Mouse (Mus musculus) right cerebral cortex, postnatal 14 days (tissue): Measurements from ENCODE around the gene Smarcal1.
A peak's percentile ranks its signal among the peaks of the same experiment; 100 is the strongest.

ENCODE experiments used
- DNase-seq: peaks from one replicate; pipeline ENCODE4 v3.0.0; 2022

Gene Smarcal1

DNA sequence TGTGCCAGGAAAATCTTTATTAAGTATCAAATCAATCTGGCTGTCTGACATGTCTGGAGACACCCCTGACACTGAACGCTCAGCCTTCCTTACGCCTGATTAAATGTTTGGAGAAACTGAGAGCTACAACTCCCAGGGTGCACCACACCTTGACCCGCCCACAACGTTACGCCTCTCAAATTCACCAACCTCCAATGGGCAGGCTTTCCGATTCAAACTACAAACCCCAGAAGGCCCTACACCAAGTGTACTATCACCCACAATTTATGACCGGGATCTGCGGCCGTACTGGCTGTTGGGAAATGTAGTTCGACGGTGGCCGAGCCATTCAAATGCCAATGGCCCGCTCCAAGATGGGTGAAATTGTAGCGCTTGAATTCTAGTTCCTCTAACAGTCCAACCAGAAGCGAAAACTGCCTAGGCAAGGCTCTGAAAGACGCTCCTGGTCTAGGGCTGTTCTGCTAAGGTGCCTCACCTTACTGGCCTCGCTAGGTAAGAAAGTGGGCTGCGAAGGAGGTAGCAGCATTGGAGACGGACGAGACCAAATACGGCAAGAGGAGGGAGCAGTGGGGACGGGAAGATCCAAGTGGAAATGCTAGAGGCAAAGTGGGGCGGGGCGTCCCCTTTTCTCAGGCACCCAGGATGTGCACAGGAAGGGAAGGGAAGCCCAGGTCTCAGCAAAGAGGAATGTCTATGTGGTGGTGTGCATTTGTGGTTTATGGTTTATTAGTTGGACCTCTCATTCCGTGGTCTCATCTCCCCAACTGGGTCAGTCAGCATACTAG, at the start of gene Smarcal1:
TSS of gene Smarcal1 (plus strand) at position 305 of the 785 bp plus-strand sequence.
- DNase-seq: peak; percentile 90

DNA sequence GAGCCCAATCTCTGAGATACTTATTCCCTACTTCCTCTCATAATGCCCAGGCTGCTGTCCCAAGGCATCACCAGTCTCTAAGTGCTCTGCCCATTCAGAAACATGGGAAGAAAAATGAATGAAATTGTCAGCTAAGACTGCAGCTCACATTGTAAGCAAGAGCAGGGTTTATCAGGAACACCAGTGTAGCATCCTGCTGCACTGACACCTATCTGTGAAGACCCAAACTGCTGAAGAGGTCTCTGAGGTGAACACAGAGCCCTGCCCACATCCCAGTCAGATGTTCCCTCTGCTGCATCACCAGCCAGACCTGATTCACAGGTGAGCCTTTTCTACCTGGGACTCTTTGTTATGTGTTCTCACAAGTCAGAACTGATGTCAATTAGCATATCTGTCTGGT, 49.6 kb upstream of the Smarcal1 start:
- no peak for DNase-seq

GRCm38 (mm10) chr1:72535725-72536571, 47.1 kb upstream of the Smarcal1 start:
- peak; percentile 51 for DNase-seq

- peak; percentile 78 for DNase-seq
Observed at GRCm38 (mm10) chr1:72536611-72537351, 46.3 kb upstream of the Smarcal1 start, which contains the start of gene March4. March4 (minus strand) TSS chr1:72536930.

- DNase-seq: no peak
Observed at GRCm38 (mm10) chr1:72538266-72538665, 44.8 kb upstream of the Smarcal1 start.

DNA sequence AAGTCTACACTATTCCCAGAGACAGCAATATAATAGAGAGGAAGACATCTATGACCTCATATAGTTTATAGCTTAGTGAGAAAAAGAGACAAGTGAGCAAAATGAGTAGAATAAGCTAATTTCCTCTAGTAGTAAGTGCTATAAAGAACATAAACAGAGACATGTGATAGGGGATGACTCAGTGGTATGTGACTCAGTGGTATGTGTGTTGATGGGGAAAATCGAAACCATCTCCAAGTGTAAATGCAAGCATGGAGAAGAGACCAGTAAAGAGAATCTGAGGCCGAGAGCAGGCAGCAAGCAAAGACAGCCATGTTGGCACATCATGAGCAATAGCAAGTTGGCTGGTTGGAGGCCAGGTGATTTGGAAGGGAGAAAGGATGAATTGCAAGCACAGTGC, 32.7 kb upstream of the Smarcal1 start:
- no peak for DNase-seq

DNA sequence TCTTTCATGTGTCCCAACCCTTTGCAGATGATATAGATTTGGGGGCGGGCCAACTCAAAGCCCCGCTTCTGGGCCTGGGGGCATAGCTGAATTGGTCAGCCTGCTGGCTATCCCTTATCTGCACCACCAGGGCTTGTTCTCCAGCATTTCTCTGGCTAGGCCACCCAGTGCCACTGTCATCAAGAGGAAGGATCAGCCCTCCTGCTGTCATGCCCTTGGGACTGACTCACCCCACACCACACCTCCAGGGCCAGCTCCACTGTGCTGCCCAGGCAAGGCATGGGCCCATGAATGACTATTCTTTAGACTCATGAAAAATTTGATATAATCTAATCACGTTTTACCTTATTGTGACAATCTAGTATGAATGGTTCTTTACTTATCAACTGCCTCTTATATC, 26.6 kb upstream of the Smarcal1 start:
- no peak for DNase-seq

DNA sequence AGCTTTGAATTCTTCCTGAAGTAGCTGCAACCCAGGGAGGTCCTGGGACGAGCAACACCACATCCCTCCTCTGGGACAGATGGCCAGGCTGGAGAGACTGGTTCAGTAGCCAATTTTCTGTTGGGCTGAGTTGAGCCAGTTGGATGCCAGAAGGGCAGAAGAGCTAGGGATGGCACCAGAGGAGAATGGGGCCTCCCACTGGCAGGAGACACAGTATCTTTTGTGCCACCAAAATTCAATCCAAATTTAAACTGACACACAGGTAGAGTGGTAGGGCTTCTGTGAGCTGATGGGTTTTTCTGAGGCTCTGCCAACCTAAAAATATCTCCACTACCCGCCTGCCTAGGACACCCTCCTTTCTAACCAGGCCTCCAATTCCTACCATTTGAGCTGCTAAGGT, 24.4 kb upstream of the Smarcal1 start:
- no peak for DNase-seq

DNA sequence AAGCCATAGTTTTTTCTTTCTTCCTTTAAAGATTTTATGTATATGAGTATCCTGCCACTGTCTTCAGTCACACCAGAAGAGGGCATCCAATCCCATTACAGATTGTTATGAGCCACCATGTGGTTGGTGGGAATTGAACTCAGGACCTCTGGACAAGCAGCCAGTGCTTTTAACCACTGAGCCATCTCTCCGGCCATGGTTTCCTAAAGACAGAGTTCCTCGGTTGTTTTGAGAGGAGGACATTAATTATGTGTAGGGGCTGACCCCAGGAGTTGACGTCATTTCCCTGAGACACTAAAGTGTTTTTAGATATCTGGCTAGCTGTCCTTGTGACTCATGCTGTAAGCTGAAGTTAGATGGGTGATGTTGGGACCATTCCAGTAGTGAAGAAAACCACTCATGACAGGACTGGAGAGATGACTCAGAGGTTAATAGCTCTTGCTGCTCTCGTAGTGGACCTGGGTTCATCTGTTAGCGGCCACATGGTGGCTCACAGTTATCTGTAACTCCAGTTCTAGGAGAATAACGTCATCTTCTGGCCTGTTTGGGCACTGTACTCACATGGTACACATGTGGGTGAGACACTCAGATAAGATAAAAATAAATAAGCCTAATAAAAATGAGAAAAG, 18.6 kb upstream of the Smarcal1 start:
- DNase-seq: no peak

DNA sequence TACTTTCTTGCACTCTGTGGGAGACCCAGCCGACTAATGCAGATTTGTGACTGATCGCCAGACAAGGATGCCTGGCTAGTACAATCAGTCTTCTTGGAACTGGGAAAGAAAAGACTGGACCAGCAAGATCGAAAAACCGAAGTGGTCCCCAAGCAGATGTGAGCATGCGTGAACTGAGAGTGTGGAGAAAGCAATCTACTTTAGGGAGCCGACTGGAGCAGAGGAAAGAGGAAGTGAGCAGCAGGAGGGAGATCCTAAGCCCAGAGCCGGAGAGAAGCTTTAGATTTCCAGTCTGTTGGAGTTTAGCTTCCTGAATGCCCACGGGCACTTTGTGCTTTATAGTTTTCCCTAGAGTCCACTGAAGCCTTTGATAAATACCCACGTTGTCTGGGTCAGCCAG, 16.0 kb upstream of the Smarcal1 start:
- no peak for DNase-seq

DNA sequence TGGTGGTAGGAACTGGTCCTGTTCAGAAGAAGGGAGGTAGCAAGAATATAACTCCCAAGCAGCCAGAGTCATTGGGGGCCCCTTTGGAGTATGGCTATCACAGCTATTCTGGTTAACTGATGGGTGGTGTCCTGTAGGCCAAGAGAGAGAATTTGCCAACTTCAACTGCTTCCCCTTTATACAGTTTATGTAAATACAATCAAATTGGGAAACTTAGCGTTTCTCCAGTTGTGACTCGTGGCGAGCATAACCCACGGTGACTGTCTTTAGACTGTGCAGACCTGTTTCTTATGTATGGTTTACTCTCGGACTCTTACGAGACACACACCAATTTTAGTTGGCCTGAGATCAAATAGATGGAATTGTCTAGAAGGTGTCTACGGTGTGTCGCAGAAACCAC, 14.3 kb upstream of the Smarcal1 start:
- no peak for DNase-seq

GRCm38 (mm10) chr1:72574047-72574446, 9.0 kb upstream of the Smarcal1 start:
- DNase-seq: no peak

DNA sequence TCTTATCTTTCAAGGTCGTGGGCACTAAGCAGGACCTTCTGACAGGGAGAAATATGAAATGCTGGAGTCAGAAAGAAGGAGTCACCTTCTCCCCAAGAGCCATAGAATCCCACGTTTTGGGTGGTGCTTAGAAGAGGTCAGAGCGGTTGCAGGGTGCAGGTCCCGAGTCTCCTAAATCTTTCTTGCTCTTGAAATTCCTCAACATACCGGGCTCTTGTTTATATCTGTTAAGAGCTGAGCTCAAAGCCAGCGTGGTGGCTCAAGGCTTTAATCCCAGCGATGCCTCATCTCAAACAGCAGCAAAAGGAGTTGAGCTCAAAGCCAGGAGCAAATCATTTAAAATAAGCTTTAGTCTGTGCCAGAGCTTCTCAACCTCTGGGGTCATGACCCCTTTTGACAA, 8.4 kb upstream of the Smarcal1 start:
- DNase-seq: no peak

DNA sequence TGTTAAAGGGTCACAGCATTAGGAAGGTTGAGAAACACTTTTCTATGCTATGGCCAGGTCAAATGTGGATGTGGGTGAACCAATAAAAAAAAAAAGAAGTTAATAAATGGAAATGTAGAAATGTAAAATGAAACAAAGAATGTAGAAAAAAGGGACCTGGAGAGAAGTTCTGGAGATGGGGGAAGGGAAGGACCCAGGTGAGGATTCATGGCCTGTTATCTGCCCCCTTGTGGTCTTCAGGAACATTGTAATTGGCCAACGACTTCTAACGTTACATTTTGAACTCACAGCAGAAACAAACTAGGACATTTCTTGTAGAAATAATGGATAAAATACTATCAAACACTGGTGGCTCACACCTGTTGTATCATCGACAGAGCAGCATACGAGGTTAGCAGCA, 7.9 kb upstream of the Smarcal1 start:
- no peak for DNase-seq

DNA sequence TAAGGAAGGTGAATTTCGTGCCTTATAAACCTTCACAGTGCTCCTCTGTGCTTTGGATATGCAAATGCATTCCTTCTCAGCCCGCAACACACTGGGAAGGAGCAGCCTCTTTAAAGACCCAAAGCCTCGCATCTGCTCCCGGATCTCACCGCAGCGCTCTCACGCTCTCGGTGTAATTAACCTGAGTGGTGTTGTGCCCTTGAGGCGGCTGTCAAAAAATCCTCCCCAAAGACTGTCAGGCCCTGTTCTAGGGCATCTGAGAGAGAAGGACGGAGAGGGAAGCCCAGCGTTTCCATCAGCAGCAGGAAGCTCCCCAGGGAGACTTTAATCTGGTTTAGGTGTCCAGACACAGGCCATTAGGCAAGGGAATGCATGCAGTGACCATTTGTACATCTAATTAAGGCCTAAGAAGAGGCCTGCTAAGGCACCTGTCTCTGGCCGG, 5.5 kb upstream of the Smarcal1 start:
- no peak for DNase-seq

DNA sequence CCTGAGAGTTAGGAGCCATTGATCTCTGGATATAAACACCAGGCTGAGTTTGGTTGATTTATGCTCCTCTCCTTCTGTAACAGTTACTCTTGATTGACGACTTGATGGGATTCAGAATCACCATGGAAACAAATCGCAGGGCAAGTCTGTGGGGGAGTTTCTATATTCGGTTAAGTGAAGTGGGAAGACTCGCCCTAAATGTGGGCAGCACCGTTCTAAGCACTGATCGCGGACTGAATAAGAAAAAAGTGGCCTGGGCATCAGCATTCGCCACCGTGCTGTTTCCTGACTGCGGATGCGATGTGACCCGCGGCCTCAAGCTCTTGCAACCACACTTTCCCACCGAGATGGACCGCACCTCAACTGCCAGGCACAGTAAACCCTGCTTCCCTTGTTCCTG, 4.7 kb upstream of the Smarcal1 start:
- DNase-seq: peak; percentile 17

DNA sequence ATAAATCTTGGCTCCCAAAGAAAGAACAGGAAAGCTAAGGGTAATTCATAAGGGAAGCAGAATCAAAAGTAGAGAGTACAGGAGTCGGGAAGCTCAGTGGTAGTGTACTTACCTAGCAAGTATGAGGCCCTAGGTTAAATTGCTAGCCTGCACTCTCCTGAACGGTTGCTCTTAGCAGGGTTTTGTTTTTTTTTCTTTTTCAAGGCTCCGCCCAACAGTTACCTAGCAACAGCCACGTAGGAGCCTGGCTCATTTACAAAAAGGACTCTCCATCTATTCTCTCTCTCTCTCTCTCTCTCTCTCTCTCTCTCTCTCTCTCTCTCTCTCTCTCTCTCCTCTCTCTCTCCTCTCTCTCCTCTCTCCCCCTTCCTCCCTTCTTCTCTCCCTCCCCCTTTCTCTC, 4.2 kb upstream of the Smarcal1 start:
- no peak for DNase-seq

- DNase-seq: no peak
Observed at GRCm38 (mm10) chr1:72583906-72584305, 855 bp downstream of the Smarcal1 start.

DNA sequence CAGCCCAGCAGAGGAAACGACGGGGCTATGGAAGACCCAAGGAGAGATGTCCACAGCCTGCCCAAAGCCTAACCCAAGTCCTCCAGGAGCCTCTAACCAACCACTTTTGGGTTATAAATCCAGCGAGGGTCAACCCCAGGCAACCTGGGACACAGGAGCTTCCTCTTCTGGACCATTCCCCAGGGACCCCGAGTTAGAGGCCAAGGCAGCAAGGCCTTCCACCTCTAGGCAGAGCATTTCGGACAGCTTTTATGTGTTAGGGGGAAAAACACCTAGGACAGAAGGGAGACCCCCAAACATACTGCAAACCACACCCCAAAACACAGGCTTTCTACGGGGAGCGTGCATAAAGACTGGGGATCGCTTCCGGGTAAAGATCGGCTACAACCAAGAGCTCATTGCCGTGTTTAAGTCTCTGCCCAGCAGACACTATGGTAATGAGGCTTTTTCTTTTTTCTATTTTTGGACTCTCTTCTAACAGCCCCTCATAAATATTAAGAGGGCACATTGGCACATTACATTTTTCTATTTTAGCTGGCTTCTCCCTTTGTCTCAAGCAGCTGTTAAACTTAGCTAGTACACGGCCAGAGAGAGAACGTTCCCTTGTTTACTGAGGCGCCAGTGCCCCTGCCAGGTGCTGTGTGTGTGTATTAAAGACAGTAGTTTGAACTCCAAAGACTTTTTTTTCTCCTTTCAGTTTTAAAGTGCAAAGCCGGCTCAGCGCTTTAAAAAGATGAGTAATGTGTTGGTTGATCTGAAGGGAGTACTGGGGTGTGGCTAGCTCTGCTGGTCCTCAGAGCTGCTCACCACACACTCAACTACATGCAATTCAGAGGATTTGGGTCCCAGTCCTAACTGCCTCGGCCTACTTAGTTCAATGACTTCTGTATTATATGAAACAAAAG, 3.2 kb downstream of the Smarcal1 start:
- DNase-seq: no peak

GRCm38 (mm10) chr1:72587532-72587931, 4.5 kb downstream of the Smarcal1 start:
- no peak for DNase-seq

DNA sequence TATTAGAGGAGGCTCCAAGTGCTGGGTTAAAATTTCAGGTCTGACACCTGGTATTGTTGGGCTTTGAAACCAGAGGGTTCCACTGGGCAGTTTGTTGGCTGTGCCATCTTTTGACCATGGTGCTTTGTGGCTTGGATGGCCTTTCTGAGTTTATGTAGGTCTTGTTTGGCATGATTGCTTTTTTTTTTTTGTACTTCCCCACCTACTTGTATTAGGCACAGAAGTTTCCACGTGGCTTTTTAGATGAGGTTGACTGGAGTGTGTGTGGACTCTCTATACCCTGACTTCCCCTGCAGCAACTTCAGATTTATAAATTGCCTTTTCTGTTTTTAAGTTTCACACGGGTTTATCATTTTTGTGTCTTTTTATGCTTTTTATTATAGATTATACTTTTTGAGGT, 5.7 kb downstream of the Smarcal1 start:
- no peak for DNase-seq

DNA sequence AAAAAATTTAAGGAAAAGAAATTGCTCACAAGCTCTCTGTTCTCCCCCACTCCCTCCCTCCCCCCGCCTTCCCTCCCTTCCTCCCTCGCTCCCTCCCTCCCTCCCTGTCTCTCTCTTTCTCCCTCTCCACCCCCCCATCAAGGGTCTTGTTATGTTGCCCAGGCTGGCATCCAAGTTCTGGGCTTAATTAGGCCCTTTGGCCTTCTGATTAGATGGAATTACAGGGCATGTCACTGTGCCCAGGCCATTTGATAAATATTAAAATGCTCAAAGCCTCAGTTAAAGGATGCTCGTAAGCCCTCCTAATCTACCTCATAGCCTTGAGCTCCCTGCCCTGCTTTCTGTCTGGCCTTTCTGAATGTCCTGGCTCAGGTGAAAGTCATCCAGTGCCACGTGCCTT, 7.6 kb downstream of the Smarcal1 start:
- DNase-seq: no peak
